Mouse (Mus musculus) lung, postnatal 0 days (tissue): ENCODE measurements around the gene Tead1. TPM values are rescaled to one million over a fixed set of nuclear protein-coding genes. Genes with fewer than 3 reads are reported as not detected.

Source experiments
- ATAC-seq: fragments of 200-750 bp; cut with Nextera tagmentation; 2 replicates; pipeline ENCODE4 v1.8.0; 2017; ENCODE audit warnings: moderate library complexity
- DNase-seq: peaks from one replicate; pipeline ENCODE4 v3.0.0-alpha.2; 2016; ENCODE audit warnings: low spot score
- H3K27ac ChIP-seq: fragments of 300-500 bp; sonication (generic); 2 replicates; pipeline ENCODE4 v1.5.1; 2014; ENCODE audit warnings: antibody characterized with exemption, mild to moderate bottlenecking, low read length, mixed read lengths
- H3K27me3 ChIP-seq: fragments of 300-500 bp; sonication (generic); replicated peaks from 2 replicates; pipeline ENCODE4 v1.6.1; 2014; ENCODE audit warnings: low read length, mixed read lengths; ENCODE audit not compliant: insufficient read depth
- H3K36me3 ChIP-seq: fragments of 300-500 bp; sonication (generic); 2 replicates; pipeline ENCODE4 v1.6.1; 2014; ENCODE audit warnings: low read length, mixed read lengths; ENCODE audit not compliant: insufficient read depth
- H3K4me1 ChIP-seq: fragments of 300-500 bp; sonication (generic); 2 replicates; pipeline ENCODE4 v1.6.1; 2014; ENCODE audit warnings: antibody characterized with exemption, low read depth, low read length, mixed read lengths; ENCODE audit not compliant: insufficient read depth
- H3K4me2 ChIP-seq: fragments of 300-500 bp; sonication (generic); replicated peaks from 2 replicates; pipeline ENCODE4 v1.6.1; 2014; ENCODE audit warnings: low read depth, mild to moderate bottlenecking, low read length, moderate library complexity, mixed read lengths
- H3K4me3 ChIP-seq: fragments of 300-500 bp; sonication (generic); 2 replicates; pipeline ENCODE4 v1.5.1; 2014; ENCODE audit warnings: low read depth, low read length
- H3K9ac ChIP-seq: fragments of 300-500 bp; sonication (generic); replicated peaks from 2 replicates; pipeline ENCODE4 v1.6.1; 2014; ENCODE audit warnings: low read depth, mild to moderate bottlenecking
- H3K9me3 ChIP-seq: fragments of 300-500 bp; sonication (generic); 2 replicates; pipeline ENCODE4 v1.6.1; 2016; ENCODE audit warnings: low read length, mixed read lengths
- CTCF ChIP-seq: IDR thresholded peaks from 2 replicates; pipeline ENCODE4 v1.5.1; 2016; ENCODE audit warnings: antibody characterized with exemption, mild to moderate bottlenecking
- EP300 ChIP-seq: IDR thresholded peaks from 2 replicates; pipeline ENCODE4 v1.6.1; 2016; ENCODE audit warnings: antibody characterized with exemption, mild to moderate bottlenecking, control low read depth
- WGBS: fragments of 180-500 bp; shearing (Covaris S2); extraction: QIAGEN DNeasy Blood & Tissue Kit; methylation state at CpG from one replicate; pipeline ENCODE4 v1.1.7; 2014; 5-methylcytosine and 5-hydroxymethylcytosine counted together
- polyA plus RNA-seq: library from polyadenylated mRNA; unstranded; fragments of >200 nt; fragmentation: Nextera tagmentation; extraction: Ambion mirVana; gene quantifications from 2 replicates; pipeline ENCODE4 v1.2.1, GENCODE M21; 2015

The Tead1 gene
- polyA plus RNA-seq, 1 experiment from 2014 or later = 23.0 TPM

DNA sequence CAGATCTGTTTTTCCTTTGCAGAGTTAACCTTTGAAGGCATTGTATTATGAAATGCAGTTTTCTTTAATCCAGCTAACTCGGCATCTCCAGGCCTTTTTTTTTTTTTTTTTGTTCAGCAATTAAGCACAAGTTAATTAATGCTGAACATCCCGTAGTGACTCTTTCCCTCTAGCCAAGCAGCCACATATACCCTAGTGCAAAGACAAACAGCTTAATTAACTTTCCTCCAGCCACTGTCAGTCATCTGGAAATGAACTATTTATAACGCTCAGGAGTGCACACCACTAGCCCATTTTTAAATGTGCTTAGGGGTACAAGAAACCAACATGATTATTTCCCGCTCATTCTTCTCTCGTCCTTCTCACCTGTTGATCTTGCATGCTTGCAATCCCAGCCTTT, 136.9 kb downstream of the Tead1 start:
- Histone ChIP-seq H3K4me1 (peaks cover 4% of the 10 kb centered on the region; the same call in 1 of the 2 replicates), H3K9me3 (no peaks in the 10 kb centered on the region), H3K4me2 (no peak overlapping the region), H3K27me3 (no peaks in the 10 kb centered on the region), H3K27ac (no peak overlapping the region), H3K9ac (no peak overlapping the region), H3K36me3 (no peaks in the 10 kb centered on the region), H3K4me3 (no peak overlapping the region)
- DNase-seq (no peak), ATAC-seq (no peak)
- TF ChIP-seq CTCF = no peak
- 84% methylated on average over 5 of the region's 5 CpGs for WGBS

DNA sequence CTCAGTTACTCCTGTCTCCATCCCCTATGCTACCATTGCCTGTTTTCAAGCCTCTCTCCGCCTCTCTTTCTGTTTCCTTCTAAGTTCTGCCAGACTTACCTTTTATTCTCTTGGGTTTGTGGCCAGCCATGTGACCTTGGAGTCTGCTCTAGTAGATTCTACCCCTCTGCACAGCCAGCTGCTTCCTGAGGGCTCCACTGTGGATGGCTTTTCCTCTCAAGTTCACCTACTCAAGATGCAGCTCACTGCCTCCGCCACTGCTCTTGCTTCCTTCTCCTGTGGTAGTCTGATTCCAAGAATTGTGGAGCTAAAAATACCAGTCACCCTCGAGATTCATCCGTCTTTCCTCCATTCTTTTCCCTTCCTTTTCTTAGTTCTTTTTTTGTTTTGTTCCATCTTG, 140.7 kb downstream of the Tead1 start:
- ATAC-seq = no peak

DNA sequence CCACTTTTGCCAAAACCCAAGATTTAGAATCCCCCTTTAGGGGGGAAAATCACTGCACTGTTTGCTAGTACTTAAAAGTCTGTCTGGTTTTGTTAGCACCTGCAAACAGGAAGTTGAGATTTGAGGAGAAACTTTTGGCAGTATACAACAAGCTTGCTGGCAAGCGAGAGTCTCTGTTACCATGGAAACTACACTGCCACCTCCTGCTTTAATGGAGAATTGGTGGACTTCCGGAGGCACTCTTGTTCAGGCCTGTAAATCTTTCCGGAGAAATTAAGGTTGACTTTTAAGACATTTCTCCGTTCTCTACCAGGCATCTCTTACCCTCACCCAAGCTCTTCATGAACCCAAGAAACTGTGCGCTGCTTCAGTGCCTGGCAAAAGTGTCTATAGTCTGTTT, 143.8 kb downstream of the Tead1 start:
- peak; percentile 17; the same call in 1 of the 2 replicates for ATAC-seq
- Histone ChIP-seq H3K36me3 (no peaks in the 10 kb centered on the region), H3K9ac (no peak overlapping the region), H3K27ac (peak overlapping the region; percentile 67), H3K4me3 (no peak overlapping the region), H3K9me3 (no peaks in the 10 kb centered on the region), H3K27me3 (no peaks in the 10 kb centered on the region), H3K4me1 (peaks cover 29% of the 10 kb centered on the region), H3K4me2 (peak overlapping the region; percentile 25; the same call in 1 of the 2 replicates)
- WGBS = 8% methylated on average over 5 of the region's 5 CpGs
- TF ChIP-seq EP300 (no peak), CTCF (peak; percentile 31)
- DNase-seq = peak; percentile 87

More for the DNA sequence above, 140.7 kb downstream of the Tead1 start:
- H3K9me3 ChIP-seq = no peaks in the 10 kb centered on the region
- no peaks in the 10 kb centered on the region for H3K36me3 ChIP-seq
- no peak overlapping the region for H3K27ac ChIP-seq
- peaks cover 9% of the 10 kb centered on the region; the same call in 1 of the 2 replicates for H3K4me1 ChIP-seq
- no peak overlapping the region for H3K4me3 ChIP-seq
- WGBS = 51% methylated on average over 4 of the region's 4 CpGs
- no peaks in the 10 kb centered on the region for H3K27me3 ChIP-seq
- H3K4me2 ChIP-seq = no peak overlapping the region
- TF ChIP-seq CTCF (no peak), EP300 (no peak)
- H3K9ac ChIP-seq = no peak overlapping the region
- peak; percentile 21 for DNase-seq

DNA sequence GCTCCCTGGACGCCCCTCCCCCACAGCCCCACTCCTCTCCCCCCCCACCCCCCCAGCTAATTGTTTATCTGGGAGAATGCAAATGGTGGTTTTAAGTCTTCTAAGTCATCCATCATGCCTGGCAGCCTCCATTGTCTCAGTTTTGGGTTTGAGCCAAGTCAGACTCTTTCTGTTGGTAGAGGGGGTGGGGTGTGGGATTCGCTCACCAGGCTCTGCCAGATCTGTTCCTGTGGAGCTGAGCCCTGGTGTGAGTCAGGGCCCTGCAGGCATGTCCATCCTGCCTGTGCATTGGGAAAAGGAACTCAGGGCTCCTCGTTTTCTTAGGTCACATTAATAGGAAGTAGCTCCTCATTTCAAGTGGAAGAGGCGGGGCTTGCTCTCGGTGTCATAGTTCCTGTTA, 144.5 kb downstream of the Tead1 start:
- Histone ChIP-seq H3K27me3 (no peaks in the 10 kb centered on the region), H3K27ac (peak overlapping the region; percentile 67), H3K9ac (no peak overlapping the region), H3K4me3 (no peak overlapping the region), H3K36me3 (no peaks in the 10 kb centered on the region), H3K4me2 (peak overlapping the region; percentile 25; the same call in 1 of the 2 replicates), H3K9me3 (no peaks in the 10 kb centered on the region), H3K4me1 (peaks cover 33% of the 10 kb centered on the region)
- WGBS = 2% methylated on average over 5 of the region's 5 CpGs
- DNase-seq = peak; percentile 92
- TF ChIP-seq EP300 (peak; percentile 57), CTCF (no peak)
- ATAC-seq = peak; percentile 86

DNA sequence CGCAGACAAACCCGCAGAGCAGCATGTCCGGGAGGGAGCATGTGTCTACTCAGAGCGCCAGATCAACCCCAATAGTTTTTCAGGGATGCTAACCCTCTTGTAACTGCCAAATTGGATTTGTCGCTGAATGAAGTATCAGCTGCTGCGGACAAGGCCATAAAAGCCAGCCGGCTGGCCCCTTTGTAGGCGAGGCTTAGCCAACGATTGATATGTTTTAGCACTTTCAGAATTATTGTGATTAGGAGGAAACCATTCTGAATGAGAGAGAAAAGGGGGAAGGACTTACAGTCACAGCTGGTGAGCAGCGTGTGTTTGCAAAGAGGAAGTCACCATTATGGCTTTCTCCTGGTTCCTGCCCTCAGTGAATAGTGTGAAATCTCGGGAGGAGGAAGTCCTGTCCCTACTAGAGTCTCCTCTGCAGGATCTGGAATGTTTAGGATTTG, 146.2 kb downstream of the Tead1 start:
- Histone ChIP-seq H3K4me2 (no peak overlapping the region), H3K4me3 (no peak overlapping the region), H3K9me3 (no peaks in the 10 kb centered on the region), H3K9ac (no peak overlapping the region), H3K4me1 (peaks cover 29% of the 10 kb centered on the region), H3K36me3 (no peaks in the 10 kb centered on the region), H3K27ac (peak overlapping the region; percentile 83), H3K27me3 (no peaks in the 10 kb centered on the region)
- 10% methylated on average over 11 of the region's 11 CpGs for WGBS
- DNase-seq = peak; percentile 54
- no peak for TF ChIP-seq CTCF
- ATAC-seq = no peak

GRCm38 (mm10) chr7:112826114-112826911, 147.2 kb downstream of the Tead1 start:
- no peaks in the 10 kb centered on the region for H3K9me3 ChIP-seq
- TF ChIP-seq EP300 (no peak), CTCF (no peak)
- H3K4me2 ChIP-seq = no peak overlapping the region
- peak overlapping the region; percentile 83 for H3K27ac ChIP-seq
- no peak overlapping the region for H3K9ac ChIP-seq
- peaks cover 29% of the 10 kb centered on the region for H3K4me1 ChIP-seq
- WGBS = 18% methylated on average over 17 of the region's 17 CpGs
- DNase-seq = peak; percentile 48
- no peaks in the 10 kb centered on the region for H3K36me3 ChIP-seq
- H3K27me3 ChIP-seq = no peaks in the 10 kb centered on the region
- ATAC-seq = 0 out of 2 replicates have a peak, but pooled peaks have one; percentile 8
- H3K4me3 ChIP-seq = no peak overlapping the region
